Mouse (Mus musculus) lung, postnatal 4 days (tissue): ENCODE data around the gene Fbxw8.
A peak's percentile ranks its signal among the peaks of the same experiment; 100 is the strongest.

ENCODE experiments used
- DNase-seq, 2 experiments: peaks; one replicate each; pipeline ENCODE4 v3.0.0; 2021

Gene Fbxw8

GRCm38 (mm10) chr5:118037798-118038484, 117.3 kb downstream of the Fbxw8 start:
- no peak for DNase-seq

- no peak for DNase-seq
Measured at GRCm38 (mm10) chr5:118036888-118037797, 118.1 kb downstream of the Fbxw8 start.

- no peak for DNase-seq
Measured at GRCm38 (mm10) chr5:118035786-118036185, 119.5 kb downstream of the Fbxw8 start.

- no peak for DNase-seq
Measured at GRCm38 (mm10) chr5:118034632-118035031, 120.6 kb downstream of the Fbxw8 start.

- DNase-seq = no peak
Measured at GRCm38 (mm10) chr5:118033740-118034139, 121.5 kb downstream of the Fbxw8 start.

GRCm38 (mm10) chr5:118033328-118033727, 121.9 kb downstream of the Fbxw8 start:
- no peak for DNase-seq

- no peak for DNase-seq
Measured at GRCm38 (mm10) chr5:118031508-118031907, 123.8 kb downstream of the Fbxw8 start.

GRCm38 (mm10) chr5:118031059-118031458, 124.2 kb downstream of the Fbxw8 start:
- DNase-seq = no peak

GRCm38 (mm10) chr5:118030022-118030675, 125.1 kb downstream of the Fbxw8 start:
- no peak for DNase-seq

GRCm38 (mm10) chr5:118029420-118029819, 125.8 kb downstream of the Fbxw8 start:
- DNase-seq = peak in 1 of 2 experiments; percentile 21

GRCm38 (mm10) chr5:118029035-118029408, 126.2 kb downstream of the Fbxw8 start:
- DNase-seq = no peak

- peak in 1 of 2 experiments; percentile 44 for DNase-seq
Measured at GRCm38 (mm10) chr5:118028191-118029034, 126.9 kb downstream of the Fbxw8 start.

- peak; percentile 13 to 29 for DNase-seq
Measured at GRCm38 (mm10) chr5:118027698-118028190, 127.5 kb downstream of the Fbxw8 start, which contains the start of gene Tesc. Gene Tesc, plus strand, starts transcription at chr5:118027743.

GRCm38 (mm10) chr5:118027101-118027697, 128.1 kb downstream of the Fbxw8 start:
- DNase-seq = no peak

- no peak for DNase-seq
Measured at GRCm38 (mm10) chr5:118026343-118026742, 128.9 kb downstream of the Fbxw8 start.

- no peak for DNase-seq
Measured at GRCm38 (mm10) chr5:118025880-118026279, 129.4 kb downstream of the Fbxw8 start.

GRCm38 (mm10) chr5:118023053-118023452, 132.2 kb downstream of the Fbxw8 start:
- no peak for DNase-seq

- no peak for DNase-seq
Measured at GRCm38 (mm10) chr5:118019905-118020304, 135.4 kb downstream of the Fbxw8 start.

- no peak for DNase-seq
Measured at GRCm38 (mm10) chr5:118017527-118017926, 137.7 kb downstream of the Fbxw8 start.

- DNase-seq = no peak
Measured at GRCm38 (mm10) chr5:118015669-118016068, 139.6 kb downstream of the Fbxw8 start.

GRCm38 (mm10) chr5:118015028-118015427, 140.2 kb downstream of the Fbxw8 start:
- peak in 1 of 2 experiments; percentile 59 for DNase-seq
